Mouse (Mus musculus) embryonic facial prominence, embryonic 15.5 days (tissue): ENCODE results near the gene Wdr46. TPM values are rescaled to one million over a fixed set of nuclear protein-coding genes. Genes with fewer than 3 reads are reported as not detected.
"Not testable (repeated sequence)": the region's sequence is repeated elsewhere in the genome, so short reads cannot be mapped to it uniquely, and the experiment has no call there.

Experiments
- ATAC-seq: fragments of 200-750 bp; cut with Nextera tagmentation; 2 replicates; pipeline ENCODE4 v1.8.0; 2017; ENCODE audit warnings: low read depth, moderate TSS enrichment; ENCODE audit not compliant: insufficient number of reproducible peaks, low FRiP score, low TSS enrichment
- H3K27ac ChIP-seq: fragments of 300-500 bp; sonication (generic); replicated peaks from 2 replicates; pipeline ENCODE4 v1.5.1; 2015; ENCODE audit warnings: mild to moderate bottlenecking, inconsistent platforms
- H3K27me3 ChIP-seq: fragments of 300-500 bp; sonication (generic); 2 replicates; pipeline ENCODE4 v1.6.1; 2015; ENCODE audit warnings: inconsistent platforms
- H3K36me3 ChIP-seq: fragments of 300-500 bp; sonication (generic); 2 replicates; pipeline ENCODE4 v1.6.1; 2015; ENCODE audit warnings: mild to moderate bottlenecking, inconsistent platforms
- H3K4me1 ChIP-seq: fragments of 300-500 bp; sonication (generic); 2 replicates; pipeline ENCODE4 v1.6.1; 2015; ENCODE audit warnings: inconsistent platforms
- H3K4me2 ChIP-seq: fragments of 300-500 bp; sonication (generic); replicated peaks from 2 replicates; pipeline ENCODE4 v1.6.1; 2015; ENCODE audit warnings: mild to moderate bottlenecking, inconsistent platforms
- H3K4me3 ChIP-seq: fragments of 300-500 bp; sonication (generic); replicated peaks from 2 replicates; pipeline ENCODE4 v1.5.1; 2015; ENCODE audit warnings: mild to moderate bottlenecking, inconsistent platforms
- H3K9ac ChIP-seq: fragments of 300-500 bp; sonication (generic); 2 replicates; pipeline ENCODE4 v1.6.1; 2015; ENCODE audit warnings: inconsistent platforms
- H3K9me3 ChIP-seq: fragments of 300-500 bp; sonication (generic); replicated peaks from 2 replicates; pipeline ENCODE4 v1.6.1; 2016; ENCODE audit warnings: inconsistent platforms
- WGBS: fragments of 180-500 bp; shearing (Covaris S2); methylation state at CpG from one replicate; pipeline ENCODE4 v1.1.7; 2015; 5-methylcytosine and 5-hydroxymethylcytosine counted together
- polyA plus RNA-seq: library from polyadenylated mRNA; unstranded; fragments of >200 nt; fragmentation: Nextera tagmentation; extraction: Ambion mirVana; gene quantifications from 2 replicates; pipeline ENCODE4 v1.2.1, GENCODE M21; 2015

The Wdr46 gene
- polyA plus RNA-seq, 1 experiment from 2014 or later = 36.5 TPM

GRCm38 (mm10) chr17:33902079-33902478 lies 38.4 kb upstream of the Wdr46 start:
- H3K4me1 ChIP-seq = no peaks in the 10 kb centered on the region
- H3K27me3 ChIP-seq = no peaks in the 10 kb centered on the region
- no peak overlapping the region for H3K27ac ChIP-seq
- no peaks in the 10 kb centered on the region for H3K36me3 ChIP-seq
- 74% methylated on average over 4 of the region's 4 CpGs for whole genome bisulfite sequencing
- H3K4me3 ChIP-seq = no peak overlapping the region
- ATAC-seq = no peak
- no peak overlapping the region for H3K9ac ChIP-seq
- H3K4me2 ChIP-seq = no peak overlapping the region
- no peaks in the 10 kb centered on the region for H3K9me3 ChIP-seq

- no peaks in the 10 kb centered on the region for H3K27me3 ChIP-seq
- H3K4me1 ChIP-seq = no peaks in the 10 kb centered on the region
- H3K4me3 ChIP-seq = no peak overlapping the region
- WGBS = 80% methylated on average over 7 of the region's 7 CpGs
- no peak overlapping the region for H3K4me2 ChIP-seq
- no peaks in the 10 kb centered on the region for H3K9me3 ChIP-seq
- no peak for ATAC-seq
- H3K27ac ChIP-seq = no peak overlapping the region
- no peak overlapping the region for H3K9ac ChIP-seq
- no peaks in the 10 kb centered on the region for H3K36me3 ChIP-seq
Observed at GRCm38 (mm10) chr17:33902491-33902890, 38.0 kb upstream of the Wdr46 start.

- not testable (repeated sequence) for H3K9ac ChIP-seq, H3K4me3 ChIP-seq, H3K4me2 ChIP-seq, H3K4me1 ChIP-seq, H3K27me3 ChIP-seq, ATAC-seq, H3K36me3 ChIP-seq, H3K9me3 ChIP-seq, H3K27ac ChIP-seq
- WGBS = 59% methylated on average over 6 of the region's 6 CpGs
Observed at GRCm38 (mm10) chr17:33903911-33904651, 36.4 kb upstream of the Wdr46 start.

- 26% methylated on average over 3 of the region's 4 CpGs for WGBS
- ATAC-seq, H3K4me2 ChIP-seq, H3K4me1 ChIP-seq, H3K27ac ChIP-seq, H3K36me3 ChIP-seq, H3K9me3 ChIP-seq, H3K27me3 ChIP-seq, H3K9ac ChIP-seq, H3K4me3 ChIP-seq: not testable (repeated sequence)
Observed at GRCm38 (mm10) chr17:33904835-33905234, 35.6 kb upstream of the Wdr46 start, which contains the start of gene Platr17. TSS of gene Platr17 (plus strand) at chr17:33905135.

GRCm38 (mm10) chr17:33908331-33909076 lies 32.0 kb upstream of the Wdr46 start:
- peak overlapping the region; percentile 93 for H3K27ac ChIP-seq
- H3K4me3 ChIP-seq = peak overlapping the region; percentile 96
- H3K36me3 ChIP-seq = peaks cover 25% of the 10 kb centered on the region
- peak overlapping the region; percentile 88 for H3K4me2 ChIP-seq
- no peaks in the 10 kb centered on the region for H3K27me3 ChIP-seq
- peaks cover 28% of the 10 kb centered on the region for H3K4me1 ChIP-seq
- peak overlapping the region; percentile 57 for H3K9ac ChIP-seq
- under 1% methylated on average over 44 of the region's 44 CpGs for WGBS
- ATAC-seq = peak; percentile 47
- H3K9me3 ChIP-seq = no peaks in the 10 kb centered on the region

- Histone ChIP-seq H3K36me3 (peaks cover 32% of the 10 kb centered on the region), H3K9ac (peak within 1 kb of the TSS; percentile 83), H3K4me1 (peaks cover 28% of the 10 kb centered on the region), H3K4me2 (peak within 1 kb of the TSS; percentile 88), H3K27me3 (no peaks in the 10 kb centered on the region), H3K4me3 (peak within 1 kb of the TSS; percentile 96), H3K27ac (peak within 1 kb of the TSS; percentile 93), H3K9me3 (no peaks in the 10 kb centered on the region)
- ATAC-seq = peak; percentile 97
- WGBS = under 1% methylated on average over 68 of the region's 68 CpGs
Observed at GRCm38 (mm10) chr17:33909077-33909868, 31.2 kb upstream of the Wdr46 start, which contains the start of gene Daxx. TSS of gene Daxx (plus strand) at chr17:33909414.

- H3K27me3 ChIP-seq = no peaks in the 10 kb centered on the region
- peaks cover 37% of the 10 kb centered on the region for H3K36me3 ChIP-seq
- peak overlapping the region; percentile 91 for H3K27ac ChIP-seq
- WGBS = 0% methylated on average over 14 of the region's 14 CpGs
- H3K9me3 ChIP-seq = no peaks in the 10 kb centered on the region
- H3K4me1 ChIP-seq = peaks cover 31% of the 10 kb centered on the region
- peak overlapping the region; percentile 83 for H3K9ac ChIP-seq
- ATAC-seq = no peak
- peak overlapping the region; percentile 96 for H3K4me3 ChIP-seq
- H3K4me2 ChIP-seq = peak overlapping the region; percentile 88
Observed at GRCm38 (mm10) chr17:33909869-33910250, 30.6 kb upstream of the Wdr46 start.

GRCm38 (mm10) chr17:33910346-33911051 lies 30.0 kb upstream of the Wdr46 start:
- peak overlapping the region; percentile 91 for H3K27ac ChIP-seq
- peak overlapping the region; percentile 88 for H3K4me2 ChIP-seq
- WGBS = 40% methylated on average over 11 of the region's 11 CpGs
- peaks cover 37% of the 10 kb centered on the region for H3K4me1 ChIP-seq
- H3K27me3 ChIP-seq = no peaks in the 10 kb centered on the region
- no peaks in the 10 kb centered on the region for H3K9me3 ChIP-seq
- no peak for ATAC-seq
- H3K4me3 ChIP-seq = peak overlapping the region; percentile 96
- H3K9ac ChIP-seq = peak overlapping the region; percentile 83
- peaks cover 41% of the 10 kb centered on the region for H3K36me3 ChIP-seq

- ATAC-seq = no peak
- Histone ChIP-seq H3K4me1 (peaks cover 38% of the 10 kb centered on the region), H3K36me3 (peaks cover 41% of the 10 kb centered on the region), H3K9me3 (no peaks in the 10 kb centered on the region), H3K9ac (no peak overlapping the region), H3K27me3 (no peaks in the 10 kb centered on the region), H3K4me3 (0 out of 2 replicates have a peak overlapping the region, but pooled peaks have one; percentile 96), H3K27ac (no peak overlapping the region), H3K4me2 (no peak overlapping the region)
- whole genome bisulfite sequencing = 91% methylated on average over 31 of the region's 31 CpGs
Observed at GRCm38 (mm10) chr17:33911052-33911812, 29.2 kb upstream of the Wdr46 start.

- Histone ChIP-seq H3K4me3 (no peak overlapping the region), H3K4me2 (no peak overlapping the region), H3K9ac (no peak overlapping the region), H3K27ac (no peak overlapping the region), H3K9me3 (no peaks in the 10 kb centered on the region), H3K27me3 (no peaks in the 10 kb centered on the region), H3K36me3 (peaks cover 41% of the 10 kb centered on the region), H3K4me1 (peaks cover 45% of the 10 kb centered on the region)
- WGBS = 84% methylated on average over 28 of the region's 28 CpGs
- no peak for ATAC-seq
Observed at GRCm38 (mm10) chr17:33911813-33912414, 28.5 kb upstream of the Wdr46 start.
